Mouse (Mus musculus) kidney, adult 2 months (tissue): ENCODE results near the gene Lhfpl3. TPM values are rescaled to one million over a fixed set of nuclear protein-coding genes. Genes with fewer than 3 reads are reported as not detected.
A peak's percentile ranks its signal among the peaks of the same experiment; 100 is the strongest.

Source experiments
- DNase-seq: peaks from one replicate; pipeline ENCODE4 v3.0.0; 2021
- H3K27ac ChIP-seq: fragments of 200-500 bp; 2 replicates; pipeline ENCODE4 v1.5.1; 2012; ENCODE audit warnings: low read depth, low read length, control low read depth, inconsistent platforms; ENCODE audit not compliant: insufficient read depth
- H3K27me3 ChIP-seq: fragments of 200-500 bp; replicated peaks from 2 replicates; pipeline ENCODE4 v1.6.1; 2012; ENCODE audit warnings: mild to moderate bottlenecking, moderate library complexity, low read length, inconsistent platforms; ENCODE audit not compliant: control insufficient read depth, insufficient read depth
- H3K36me3 ChIP-seq: fragments of 200-500 bp; 2 replicates; pipeline ENCODE4 v1.6.1; 2012; ENCODE audit warnings: mild to moderate bottlenecking, moderate library complexity, low read length, inconsistent platforms; ENCODE audit not compliant: control insufficient read depth, insufficient read depth
- H3K4me1 ChIP-seq: fragments of 200-500 bp; 2 replicates; pipeline ENCODE4 v1.6.1; 2011; ENCODE audit warnings: low read length; ENCODE audit not compliant: control insufficient read depth, insufficient read depth
- H3K4me3 ChIP-seq: fragments of 200-500 bp; 2 replicates; pipeline ENCODE4 v1.5.1; 2011; ENCODE audit warnings: mild to moderate bottlenecking, low read depth, low read length, control low read depth; ENCODE audit not compliant: insufficient read depth
- CTCF ChIP-seq: fragments of 200-500 bp; conservative IDR thresholded peaks from 2 replicates; pipeline ENCODE4 v1.5.1; 2011; ENCODE audit warnings: low read depth, mild to moderate bottlenecking, control low read depth, low read length, moderate library complexity, mixed read lengths; ENCODE audit not compliant: insufficient read depth, insufficient read length
- POLR2A ChIP-seq: fragments of 200-500 bp; IDR thresholded peaks from one replicate; pipeline ENCODE4 v1.6.1; 2011; ENCODE audit warnings: low read depth, low read length, control low read depth
- WGBS: fragments of 180-500 bp; shearing (Covaris S2); methylation state at CpG from one replicate; pipeline ENCODE4 v1.1.7; 2018; 5-methylcytosine and 5-hydroxymethylcytosine counted together
- polyA plus RNA-seq: library from polyadenylated mRNA; depleted of rRNA; stranded (reverse); fragments of >200 nt; gene quantifications from 2 replicates; pipeline ENCODE4 v1.2.3, GENCODE M21; 2012

The Lhfpl3 gene
- polyA plus RNA-seq, 1 experiment = 0.16 TPM

DNA sequence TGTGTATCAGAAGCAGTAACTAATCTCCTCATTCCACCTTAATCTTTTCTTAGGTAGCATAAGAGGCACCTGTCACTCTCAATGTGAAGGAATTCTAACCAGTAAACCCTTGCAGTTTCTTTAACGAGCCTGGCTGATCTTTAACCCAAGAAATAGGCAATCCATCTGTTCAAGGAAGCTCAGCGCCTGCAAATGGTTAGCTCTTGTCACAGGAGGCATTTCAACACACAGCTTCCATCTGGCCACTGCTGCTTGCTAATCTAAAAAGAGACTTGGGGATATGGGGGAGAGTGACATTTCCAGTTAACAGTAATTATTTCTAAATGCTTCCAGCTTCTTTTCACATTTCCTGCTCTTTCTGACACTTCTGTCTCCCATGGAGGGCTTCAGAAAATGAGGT, 182.9 kb downstream of the Lhfpl3 start:
- WGBS = 16% methylated on average over 2 of the region's 2 CpGs
- TF ChIP-seq POLR2A (no peak), CTCF (no peak)
- no peak overlapping the region for H3K4me3 ChIP-seq
- no peaks in the 10 kb centered on the region for H3K4me1 ChIP-seq
- H3K36me3 ChIP-seq = no peaks in the 10 kb centered on the region
- H3K27ac ChIP-seq = no peak overlapping the region
- DNase-seq = peak; percentile 12
- H3K27me3 ChIP-seq = no peaks in the 10 kb centered on the region; the same call in 1 of the 2 replicates

DNA sequence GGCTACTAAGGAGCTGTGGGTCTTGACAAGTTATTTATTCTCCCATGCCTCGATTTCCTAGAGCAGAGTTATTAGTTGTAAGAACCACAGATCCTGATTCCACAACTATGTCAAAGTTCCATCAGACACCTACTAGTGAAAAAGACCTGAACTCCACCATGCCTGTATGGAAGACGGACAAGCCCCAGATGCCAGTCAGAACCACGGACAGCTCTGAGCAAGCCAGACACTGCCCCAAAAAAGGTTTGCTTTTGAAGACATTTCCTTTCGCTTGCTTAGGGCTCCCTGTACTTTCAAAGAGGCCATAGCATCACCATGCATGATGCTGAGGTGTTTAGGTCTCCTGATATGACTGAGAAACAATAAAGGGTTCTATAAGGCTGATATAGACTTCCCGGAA, 197.4 kb downstream of the Lhfpl3 start:
- Histone ChIP-seq H3K36me3 (no peaks in the 10 kb centered on the region), H3K27me3 (no peaks in the 10 kb centered on the region), H3K4me3 (no peak overlapping the region), H3K27ac (no peak overlapping the region), H3K4me1 (no peaks in the 10 kb centered on the region)
- DNase-seq = no peak
- no peak for TF ChIP-seq POLR2A
- TF ChIP-seq CTCF = no peak
- WGBS = 53% methylated on average over 5 of the region's 5 CpGs

DNA sequence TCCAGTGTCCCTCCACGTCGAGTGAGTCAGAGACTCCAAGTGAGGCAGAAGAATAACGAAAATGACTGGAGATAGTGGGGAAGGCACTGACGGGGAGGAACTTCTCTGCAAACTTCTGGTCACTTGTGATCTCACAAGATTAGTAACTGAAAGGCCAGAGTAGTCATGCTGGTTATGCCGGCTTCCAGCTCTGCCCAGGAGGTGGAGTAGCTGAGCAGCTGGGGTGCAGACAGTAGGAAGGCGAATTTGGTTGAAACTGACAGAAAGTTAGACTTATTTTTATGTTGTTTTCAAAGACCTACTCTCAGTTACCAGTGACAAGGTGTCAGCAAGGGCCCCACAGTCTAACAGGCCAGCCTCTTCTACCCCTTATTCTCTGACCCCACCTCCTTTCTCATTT, 217.4 kb downstream of the Lhfpl3 start:
- no peaks in the 10 kb centered on the region for H3K36me3 ChIP-seq
- no peaks in the 10 kb centered on the region for H3K27me3 ChIP-seq
- H3K4me1 ChIP-seq = no peaks in the 10 kb centered on the region
- TF ChIP-seq CTCF = peak; percentile 50
- no peak for TF ChIP-seq POLR2A
- peak; percentile 4 for DNase-seq
- no peak overlapping the region for H3K4me3 ChIP-seq
- H3K27ac ChIP-seq = no peak overlapping the region
- 66% methylated on average over 6 of the region's 6 CpGs for WGBS

DNA sequence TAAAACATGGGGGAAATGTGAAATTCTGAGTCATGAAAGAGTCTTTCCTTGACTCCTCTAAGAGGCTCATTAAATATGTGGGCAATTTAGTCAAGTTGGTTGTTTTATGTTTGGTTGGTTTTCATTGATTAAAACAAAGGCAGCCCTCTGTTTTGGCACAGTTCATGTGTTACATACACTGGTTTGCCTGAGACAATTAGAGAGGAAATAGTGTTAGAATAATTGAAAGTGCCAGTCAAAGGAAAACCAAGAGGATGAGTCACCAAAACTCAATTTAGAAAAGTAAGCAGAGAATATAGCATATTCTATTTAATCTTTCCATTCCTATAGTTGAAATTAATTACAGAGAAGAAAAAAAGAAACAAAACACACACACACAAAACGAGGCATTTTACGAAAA, 240.9 kb downstream of the Lhfpl3 start:
- no peak for TF ChIP-seq POLR2A
- TF ChIP-seq CTCF = no peak
- no peaks in the 10 kb centered on the region; the same call in 1 of the 2 replicates for H3K27me3 ChIP-seq
- H3K4me3 ChIP-seq = no peak overlapping the region
- DNase-seq = no peak
- 88% methylated on average over 2 of the region's 2 CpGs for WGBS
- no peaks in the 10 kb centered on the region for H3K36me3 ChIP-seq
- H3K27ac ChIP-seq = no peak overlapping the region
- H3K4me1 ChIP-seq = no peaks in the 10 kb centered on the region

DNA sequence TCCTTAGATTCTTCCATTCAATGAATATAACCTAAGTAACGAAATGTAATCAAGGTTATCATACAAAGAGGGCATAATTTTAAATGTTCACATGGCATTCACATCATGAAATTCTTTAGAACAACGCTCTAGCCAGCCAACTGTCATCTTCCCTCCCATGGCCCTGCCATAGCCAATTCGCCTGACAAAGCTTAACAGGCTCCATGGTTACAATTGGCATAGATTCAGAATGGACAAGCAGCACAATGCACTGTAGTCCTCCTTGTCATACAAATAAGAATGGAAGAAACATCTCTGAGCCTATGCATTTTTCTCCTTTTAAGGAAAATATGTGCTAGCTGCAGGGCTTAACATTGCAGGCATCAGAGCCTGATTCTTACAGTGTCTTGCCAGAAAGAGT, 254.0 kb downstream of the Lhfpl3 start:
- WGBS = 73% methylated on average over 3 of the region's 3 CpGs
- TF ChIP-seq CTCF (no peak), POLR2A (no peak)

DNA sequence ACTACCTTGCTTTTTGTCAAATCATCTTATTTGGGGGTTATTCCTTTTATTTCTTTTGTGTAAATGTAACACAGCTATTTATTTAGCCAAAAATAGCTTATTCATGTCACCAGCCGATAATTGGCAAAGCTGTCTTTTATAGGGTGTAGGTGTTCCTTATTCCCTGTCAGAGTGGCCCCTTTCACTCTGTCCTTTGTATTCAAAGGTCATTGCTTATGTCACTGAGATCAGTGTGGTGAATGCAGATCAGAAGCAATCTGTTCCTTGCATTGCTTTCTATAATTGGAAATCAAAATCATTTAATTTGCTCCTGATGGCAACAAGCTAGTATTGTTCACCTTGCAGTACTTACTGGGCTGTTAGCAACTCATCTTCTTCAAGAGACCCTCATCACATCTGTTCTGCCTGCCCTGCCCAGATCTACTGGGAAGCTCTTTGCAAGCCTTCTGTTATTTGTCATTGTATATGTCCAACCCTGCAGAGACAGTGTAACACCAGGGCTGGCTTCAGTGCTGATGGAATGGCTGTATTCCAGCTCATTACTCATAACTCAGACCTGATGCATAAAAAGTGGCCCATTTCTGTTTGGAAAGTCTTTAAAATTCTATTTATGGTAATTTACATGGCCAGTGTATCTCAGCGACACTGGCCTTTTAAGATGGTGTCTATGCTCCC, 257.4 kb downstream of the Lhfpl3 start:
- H3K27me3 ChIP-seq = no peaks in the 10 kb centered on the region
- H3K4me3 ChIP-seq = no peak overlapping the region
- H3K27ac ChIP-seq = no peak overlapping the region
- no peaks in the 10 kb centered on the region for H3K4me1 ChIP-seq
- no peak for DNase-seq
- no peaks in the 10 kb centered on the region for H3K36me3 ChIP-seq
- TF ChIP-seq POLR2A (no peak), CTCF (no peak)
- 86% methylated on average over 2 of the region's 2 CpGs for WGBS

More for the DNA sequence above, 254.0 kb downstream of the Lhfpl3 start:
- H3K27me3 ChIP-seq = no peaks in the 10 kb centered on the region
- H3K4me1 ChIP-seq = no peaks in the 10 kb centered on the region
- no peak overlapping the region for H3K4me3 ChIP-seq
- H3K27ac ChIP-seq = no peak overlapping the region
- H3K36me3 ChIP-seq = no peaks in the 10 kb centered on the region
- no peak for DNase-seq

DNA sequence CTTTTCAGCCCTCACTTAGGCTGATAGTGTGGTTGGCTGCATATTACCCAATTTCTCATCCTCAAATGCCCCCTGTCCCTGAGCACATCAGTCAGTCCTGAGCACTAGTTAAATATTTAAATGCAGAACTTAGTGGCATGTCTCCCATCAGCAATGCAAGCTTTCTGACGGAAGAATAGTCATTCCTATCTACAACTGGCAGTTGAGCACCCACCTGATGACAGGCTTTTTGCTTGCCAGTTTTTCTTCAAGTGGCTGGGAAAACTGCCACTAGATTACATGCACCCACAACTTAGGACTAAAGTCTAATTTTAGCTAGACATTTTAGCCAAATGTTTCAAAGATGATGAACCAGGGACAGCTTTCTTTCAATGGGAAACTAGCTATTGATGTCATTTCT, 260.3 kb downstream of the Lhfpl3 start:
- Histone ChIP-seq H3K4me1 (no peaks in the 10 kb centered on the region), H3K4me3 (no peak overlapping the region), H3K27ac (no peak overlapping the region), H3K36me3 (no peaks in the 10 kb centered on the region), H3K27me3 (no peaks in the 10 kb centered on the region)
- no peak for TF ChIP-seq CTCF
- TF ChIP-seq POLR2A = no peak
- 72% methylated on average over 1 of the region's 1 CpGs for WGBS
- DNase-seq = no peak

DNA sequence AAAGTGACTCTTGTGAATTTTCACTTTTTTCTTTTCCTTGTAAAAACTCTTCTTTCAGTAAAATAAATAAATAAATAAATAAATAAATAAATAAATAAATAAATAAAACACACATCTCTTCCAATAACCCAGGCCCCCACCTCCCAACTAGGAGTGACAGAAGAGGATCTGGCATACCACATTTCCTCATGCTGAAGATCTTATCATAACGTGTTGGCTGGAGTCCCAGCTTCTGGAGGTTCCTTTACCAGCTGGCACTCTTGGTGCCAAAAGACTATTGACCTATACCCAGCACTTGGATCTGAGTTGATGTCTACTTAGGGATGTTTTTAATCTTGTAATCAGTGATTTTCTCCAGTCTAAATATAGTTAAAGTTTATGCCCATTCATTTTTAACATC, 264.6 kb downstream of the Lhfpl3 start:
- WGBS = 68% methylated on average over 1 of the region's 1 CpGs
- Histone ChIP-seq H3K4me3 (no peak overlapping the region), H3K27me3 (no peaks in the 10 kb centered on the region), H3K36me3 (no peaks in the 10 kb centered on the region), H3K27ac (no peak overlapping the region), H3K4me1 (no peaks in the 10 kb centered on the region)
- TF ChIP-seq POLR2A (no peak), CTCF (no peak)
- peak; percentile 4 for DNase-seq
